Mouse (Mus musculus) forebrain, embryonic 12.5 days (tissue): Measurements from ENCODE around the gene Nr1h2. TPM values are rescaled to one million over a fixed set of nuclear protein-coding genes. Genes with fewer than 3 reads are reported as not detected.

Source experiments
- ATAC-seq: fragments of 200-750 bp; cut with Nextera tagmentation; 2 replicates; pipeline ENCODE4 v1.8.0; 2017; ENCODE audit warnings: moderate TSS enrichment; ENCODE audit not compliant: low FRiP score
- H3K27ac ChIP-seq: fragments of 300-500 bp; sonication (generic); 2 replicates; pipeline ENCODE4 v1.5.1; 2016; ENCODE audit warnings: mild to moderate bottlenecking
- H3K27me3 ChIP-seq: fragments of 300-500 bp; sonication (generic); 2 replicates; pipeline ENCODE4 v1.6.1; 2016; ENCODE audit warnings: mild to moderate bottlenecking
- H3K36me3 ChIP-seq: fragments of 300-500 bp; sonication (generic); replicated peaks from 2 replicates; pipeline ENCODE4 v1.6.1; 2016; ENCODE audit warnings: mild to moderate bottlenecking
- H3K4me1 ChIP-seq: fragments of 300-500 bp; sonication (generic); 2 replicates; pipeline ENCODE4 v1.6.1; 2016
- H3K4me2 ChIP-seq: fragments of 300-500 bp; sonication (generic); 2 replicates; pipeline ENCODE4 v1.6.1; 2016; ENCODE audit warnings: mild to moderate bottlenecking, moderate library complexity
- H3K4me3 ChIP-seq: fragments of 300-500 bp; sonication (generic); replicated peaks from 2 replicates; pipeline ENCODE4 v1.5.1; 2016; ENCODE audit warnings: mild to moderate bottlenecking
- H3K9ac ChIP-seq: fragments of 300-500 bp; sonication (generic); 2 replicates; pipeline ENCODE4 v1.6.1; 2016; ENCODE audit warnings: mild to moderate bottlenecking
- H3K9me3 ChIP-seq: fragments of 300-500 bp; sonication (generic); 2 replicates; pipeline ENCODE4 v1.6.1; 2016
- WGBS: fragments of 180-500 bp; shearing (Covaris S2); methylation state at CpG from one replicate; pipeline ENCODE4 v1.1.7; 2016; 5-methylcytosine and 5-hydroxymethylcytosine counted together
- polyA plus RNA-seq: library from polyadenylated mRNA; unstranded; fragments of >200 nt; fragmentation: Nextera tagmentation; extraction: Ambion mirVana; gene quantifications from 2 replicates; pipeline ENCODE4 v1.2.1, GENCODE M21; 2016

The Nr1h2 gene
- polyA plus RNA-seq, 1 experiment from 2014 or later = 72.7 TPM

DNA sequence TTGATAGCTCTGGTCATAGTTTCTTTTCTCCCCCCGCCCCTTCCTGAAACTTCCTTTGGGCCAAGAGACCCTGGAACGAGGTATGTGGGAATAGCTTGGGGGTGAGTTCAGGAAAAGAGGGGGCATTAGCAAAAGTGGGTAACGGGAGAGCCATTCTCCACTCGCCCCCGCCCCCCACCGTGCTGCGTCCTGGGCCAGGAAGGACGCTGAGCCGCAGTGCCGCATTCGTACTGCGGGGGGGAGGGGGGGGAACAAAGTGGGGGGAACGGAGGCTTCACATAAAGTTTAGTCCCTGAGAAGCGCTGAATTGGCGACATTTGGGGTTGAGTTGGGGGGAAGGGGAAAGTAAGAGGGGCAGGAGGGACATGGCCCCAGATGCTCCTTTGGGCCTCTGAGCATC lies 39.3 kb upstream of the Nr1h2 start:
- WGBS = 0% methylated on average over 15 of the region's 15 CpGs
- H3K36me3 ChIP-seq = no peaks in the 10 kb centered on the region
- peaks cover 54% of the 10 kb centered on the region for H3K27me3 ChIP-seq
- H3K27ac ChIP-seq = no peak overlapping the region
- H3K9ac ChIP-seq = no peak overlapping the region
- ATAC-seq = no peak
- peaks cover 60% of the 10 kb centered on the region for H3K4me1 ChIP-seq
- H3K4me3 ChIP-seq = peak overlapping the region; percentile 37; the same call in 1 of the 2 replicates
- peak overlapping the region; percentile 47; the same call in 1 of the 2 replicates for H3K4me2 ChIP-seq
- no peaks in the 10 kb centered on the region for H3K9me3 ChIP-seq

DNA sequence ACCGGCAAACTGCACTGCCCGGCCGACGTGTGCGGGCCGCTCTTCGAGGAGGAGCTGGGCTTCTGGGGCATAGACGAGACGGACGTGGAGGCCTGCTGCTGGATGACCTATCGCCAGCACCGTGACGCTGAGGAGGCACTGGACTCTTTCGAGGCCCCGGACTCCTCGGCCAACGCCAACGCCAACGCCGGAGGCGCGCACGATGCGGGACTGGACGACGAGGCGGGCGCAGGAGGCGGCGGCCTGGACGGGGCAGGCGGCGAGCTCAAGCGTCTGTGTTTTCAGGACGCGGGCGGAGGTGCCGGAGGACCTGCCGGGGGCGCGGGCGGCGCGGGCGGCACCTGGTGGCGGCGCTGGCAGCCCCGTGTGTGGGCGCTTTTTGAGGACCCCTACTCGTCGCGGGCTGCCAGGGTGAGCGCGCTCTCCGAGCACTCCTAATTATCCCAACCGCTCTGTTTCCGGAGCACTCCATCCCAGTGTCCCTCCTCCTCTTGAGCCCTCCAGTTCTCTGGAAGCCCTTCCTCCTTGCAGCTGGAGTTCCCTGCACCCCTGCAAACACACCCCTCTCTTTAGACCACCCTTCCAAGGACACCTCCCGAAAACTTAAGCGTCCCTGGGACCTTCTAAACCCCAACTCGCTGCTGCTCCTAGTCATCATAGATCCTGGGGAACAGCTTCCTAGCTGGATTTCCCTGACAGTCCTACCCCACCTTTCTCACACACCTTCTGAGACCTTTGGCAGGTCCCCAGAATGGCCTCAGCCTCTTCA lies 37.8 kb upstream of the Nr1h2 start:
- peak overlapping the region; percentile 72 for H3K9ac ChIP-seq
- H3K9me3 ChIP-seq = no peaks in the 10 kb centered on the region
- peak overlapping the region; percentile 67 for H3K4me3 ChIP-seq
- peaks cover 67% of the 10 kb centered on the region for H3K27me3 ChIP-seq
- WGBS = under 1% methylated on average over 54 of the region's 60 CpGs
- no peaks in the 10 kb centered on the region for H3K36me3 ChIP-seq
- H3K4me2 ChIP-seq = peak overlapping the region; percentile 99
- ATAC-seq = no peak
- H3K4me1 ChIP-seq = peaks cover 72% of the 10 kb centered on the region
- no peak overlapping the region for H3K27ac ChIP-seq

DNA sequence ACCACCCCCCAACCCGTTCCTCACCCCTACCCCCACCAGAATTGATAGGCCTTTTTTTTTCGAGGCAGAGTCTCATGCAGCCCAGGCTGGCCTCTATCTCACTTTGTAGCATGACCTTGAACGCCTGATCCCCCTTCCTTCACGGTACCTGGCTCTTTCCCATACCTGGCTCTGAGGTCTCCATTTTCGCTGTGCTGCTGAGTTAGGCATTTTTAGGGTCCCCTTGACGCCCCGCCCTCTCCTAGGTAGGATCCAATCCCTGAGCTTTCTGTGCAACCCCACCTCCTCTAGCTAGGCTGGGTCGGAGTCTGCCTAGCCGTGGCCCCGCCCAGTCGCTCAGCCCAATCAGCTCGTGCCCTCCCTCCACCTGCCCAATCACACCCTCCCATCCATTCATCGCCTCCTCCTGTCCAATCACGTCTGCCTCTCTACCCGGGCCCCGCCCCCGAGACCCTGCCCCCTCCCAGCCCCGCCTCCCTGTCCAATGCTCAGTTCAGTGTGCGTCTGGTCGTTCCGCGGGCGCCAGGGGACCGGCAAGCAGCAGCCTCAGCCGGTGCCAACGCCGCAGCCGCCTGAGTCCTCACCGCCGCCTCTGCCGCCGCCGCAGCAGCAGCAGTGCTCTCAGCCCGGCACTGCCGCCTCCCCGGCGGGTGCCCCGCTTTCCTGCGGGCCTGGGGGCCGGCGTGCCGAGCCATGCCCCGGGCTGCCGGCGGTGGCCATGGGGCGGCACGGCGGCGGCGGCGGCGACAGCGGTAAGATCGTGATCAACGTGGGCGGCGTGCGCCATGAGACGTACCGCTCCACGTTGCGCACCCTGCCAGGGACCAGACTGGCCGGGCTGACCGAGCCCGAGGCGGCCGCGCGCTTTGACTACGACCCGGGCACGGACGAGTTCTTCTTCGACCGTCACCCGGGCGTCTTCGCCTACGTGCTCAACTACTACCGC lies 36.9 kb upstream of the Nr1h2 start, which contains the start of gene Kcnc3:
Gene Kcnc3 (plus strand): TSS at position 263 of the 946 bp plus-strand sequence.
- under 1% methylated on average over 80 of the region's 80 CpGs for WGBS
- Histone ChIP-seq H3K4me2 (peak within 1 kb of the TSS; percentile 99), H3K27me3 (peaks cover 64% of the 10 kb centered on the region), H3K27ac (peak within 1 kb of the TSS; percentile 65; the same call in 1 of the 2 replicates), H3K9ac (peak within 1 kb of the TSS; percentile 72), H3K36me3 (no peaks in the 10 kb centered on the region), H3K4me1 (peaks cover 72% of the 10 kb centered on the region), H3K9me3 (no peaks in the 10 kb centered on the region), H3K4me3 (peak within 1 kb of the TSS; percentile 67)
- ATAC-seq = peak; percentile 92

DNA sequence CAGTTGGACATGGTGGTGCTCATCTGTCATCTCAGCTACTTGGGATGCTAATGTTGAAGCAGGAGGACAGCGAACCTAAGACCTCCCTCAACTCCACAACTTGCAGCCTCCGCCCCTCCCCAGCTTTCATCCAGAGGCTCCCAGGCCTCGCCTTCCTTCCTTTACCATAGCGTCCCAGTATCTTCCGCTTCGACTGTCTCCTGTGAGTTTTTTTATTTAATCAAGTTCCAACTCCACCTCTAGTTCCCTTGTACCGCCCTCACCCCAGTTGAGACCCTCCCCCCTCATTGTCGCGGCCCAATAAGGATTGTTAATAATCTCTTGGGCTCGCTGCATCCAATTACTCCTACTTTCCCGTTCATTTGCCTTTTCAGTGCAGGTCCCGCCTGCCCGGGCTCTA lies 36.2 kb upstream of the Nr1h2 start:
- peaks cover 71% of the 10 kb centered on the region for H3K27me3 ChIP-seq
- H3K4me2 ChIP-seq = peak overlapping the region; percentile 99
- 2% methylated on average over 13 of the region's 13 CpGs for WGBS
- no peaks in the 10 kb centered on the region for H3K36me3 ChIP-seq
- no peak overlapping the region for H3K9ac ChIP-seq
- H3K27ac ChIP-seq = no peak overlapping the region
- H3K9me3 ChIP-seq = no peaks in the 10 kb centered on the region
- peak overlapping the region; percentile 67 for H3K4me3 ChIP-seq
- peaks cover 72% of the 10 kb centered on the region for H3K4me1 ChIP-seq
- ATAC-seq = no peak

DNA sequence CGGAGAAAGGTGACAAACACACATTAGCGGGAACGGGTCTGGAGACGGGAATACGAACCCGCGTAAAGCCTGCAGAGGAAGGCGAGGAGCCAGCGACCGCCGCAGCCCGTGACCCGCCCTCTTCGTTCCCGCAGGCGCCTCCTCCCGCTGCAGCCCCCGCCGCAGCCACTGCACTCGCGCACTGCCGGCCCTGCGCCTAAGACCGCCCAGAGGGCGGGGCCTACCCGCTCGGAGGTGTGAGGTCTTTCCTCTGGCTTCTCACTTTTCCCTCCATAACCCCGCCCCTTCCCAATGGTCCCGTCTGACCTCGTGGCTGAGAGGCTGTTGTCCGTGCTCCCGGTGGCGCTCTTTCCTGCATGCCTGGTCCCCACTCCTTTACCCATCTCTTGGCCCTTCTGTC lies 35.4 kb upstream of the Nr1h2 start:
- H3K27me3 ChIP-seq = peaks cover 75% of the 10 kb centered on the region
- peak overlapping the region; percentile 25; the same call in 1 of the 2 replicates for H3K27ac ChIP-seq
- H3K9ac ChIP-seq = peak overlapping the region; percentile 56
- WGBS = under 1% methylated on average over 31 of the region's 33 CpGs
- H3K4me1 ChIP-seq = peaks cover 70% of the 10 kb centered on the region
- peak overlapping the region; percentile 67 for H3K4me3 ChIP-seq
- ATAC-seq = peak; percentile 21
- H3K9me3 ChIP-seq = no peaks in the 10 kb centered on the region
- peak overlapping the region; percentile 99 for H3K4me2 ChIP-seq
- no peaks in the 10 kb centered on the region for H3K36me3 ChIP-seq

DNA sequence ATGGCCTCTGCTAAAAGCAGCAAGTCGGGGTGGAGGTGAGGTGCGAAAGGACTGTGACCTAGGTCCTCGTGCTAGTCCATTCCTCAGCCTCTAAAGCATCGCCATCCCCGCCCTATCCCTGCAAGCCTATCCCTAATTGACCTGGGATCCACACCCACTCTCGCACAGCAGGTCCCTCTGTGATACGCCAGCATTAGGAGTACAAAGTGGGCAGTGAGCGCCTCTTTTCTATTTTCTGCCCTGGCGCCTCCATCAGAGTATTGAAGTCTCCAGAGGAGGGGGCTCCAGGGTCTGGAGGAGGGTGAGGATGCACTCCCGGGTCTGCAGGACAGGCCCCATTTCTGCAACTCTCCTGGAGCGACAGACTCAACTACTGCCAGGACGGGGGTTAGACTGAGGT lies 34.6 kb upstream of the Nr1h2 start:
- Histone ChIP-seq H3K9ac (peak overlapping the region; percentile 56), H3K4me3 (peak overlapping the region; percentile 67), H3K36me3 (no peaks in the 10 kb centered on the region), H3K4me2 (peak overlapping the region; percentile 99), H3K27me3 (peaks cover 71% of the 10 kb centered on the region), H3K27ac (no peak overlapping the region), H3K9me3 (no peaks in the 10 kb centered on the region), H3K4me1 (peaks cover 62% of the 10 kb centered on the region)
- ATAC-seq = no peak
- WGBS = 7% methylated on average over 12 of the region's 12 CpGs

DNA sequence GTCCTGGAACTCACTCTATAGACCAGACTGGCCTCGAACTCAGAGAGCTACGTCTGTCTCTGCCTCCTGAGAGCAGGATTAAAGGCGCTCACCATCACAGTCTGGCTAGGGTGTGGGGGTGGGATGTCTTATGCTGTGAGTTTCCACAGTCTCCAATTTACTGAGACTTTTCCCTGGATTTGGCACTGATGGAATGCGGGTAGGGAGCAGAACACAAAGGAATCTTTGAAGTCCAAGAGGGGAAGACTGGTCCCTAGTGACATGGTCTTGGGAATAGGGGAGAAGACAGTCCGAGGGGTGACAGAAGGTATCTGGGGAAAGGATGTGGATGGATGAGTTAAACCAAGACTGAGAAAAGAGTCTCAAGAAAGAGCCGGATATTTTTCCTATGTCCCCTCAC lies 33.9 kb upstream of the Nr1h2 start:
- Histone ChIP-seq H3K4me1 (peaks cover 56% of the 10 kb centered on the region), H3K27ac (no peak overlapping the region), H3K9me3 (no peaks in the 10 kb centered on the region), H3K36me3 (no peaks in the 10 kb centered on the region), H3K4me2 (peak overlapping the region; percentile 99), H3K9ac (no peak overlapping the region), H3K27me3 (peaks cover 66% of the 10 kb centered on the region), H3K4me3 (peak overlapping the region; percentile 43)
- WGBS = 36% methylated on average over 6 of the region's 6 CpGs
- ATAC-seq = no peak

DNA sequence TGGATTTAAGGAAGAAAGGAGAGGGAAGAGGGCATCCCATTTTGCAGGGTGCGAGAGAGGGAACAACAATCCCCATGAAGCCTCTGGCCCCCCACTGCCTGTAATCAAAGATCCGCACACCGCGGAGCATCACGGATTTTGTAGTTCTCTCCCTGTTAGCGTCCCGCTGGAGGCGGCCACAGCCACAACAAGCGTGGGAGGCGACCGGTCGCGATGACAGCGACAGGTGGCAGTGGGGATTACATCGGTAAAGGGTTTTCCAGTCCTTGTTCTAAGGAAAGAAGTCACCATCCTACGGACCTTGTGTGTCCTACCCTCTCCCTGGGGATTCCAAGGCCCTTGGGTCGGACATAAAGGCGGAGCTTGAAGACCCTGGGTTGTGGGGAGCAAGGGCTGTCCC lies 33.2 kb upstream of the Nr1h2 start:
- H3K27me3 ChIP-seq = peaks cover 63% of the 10 kb centered on the region
- no peaks in the 10 kb centered on the region for H3K36me3 ChIP-seq
- peaks cover 48% of the 10 kb centered on the region for H3K4me1 ChIP-seq
- peak; percentile 55 for ATAC-seq
- peak overlapping the region; percentile 43 for H3K4me3 ChIP-seq
- H3K9ac ChIP-seq = peak overlapping the region; percentile 44
- no peaks in the 10 kb centered on the region for H3K9me3 ChIP-seq
- peak overlapping the region; percentile 99 for H3K4me2 ChIP-seq
- H3K27ac ChIP-seq = no peak overlapping the region
- under 1% methylated on average over 18 of the region's 18 CpGs for WGBS

DNA sequence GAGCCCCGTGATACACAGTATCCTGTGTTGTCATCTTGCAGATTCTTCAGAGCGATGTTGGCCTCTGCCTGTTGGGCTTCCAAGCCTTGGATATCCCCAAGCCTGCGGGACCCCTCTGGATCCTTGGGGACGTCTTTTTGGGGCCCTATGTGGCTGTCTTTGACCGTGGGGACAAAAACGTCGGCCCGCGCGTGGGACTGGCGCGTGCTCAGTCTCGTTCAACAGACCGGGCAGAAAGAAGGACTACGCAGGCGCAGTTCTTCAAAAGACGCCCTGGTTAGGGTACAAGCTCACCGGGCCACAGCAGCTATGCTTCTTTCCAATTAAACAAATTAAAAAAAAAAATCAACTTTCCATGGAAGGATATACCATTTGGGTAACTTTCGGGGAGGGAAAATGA lies 32.8 kb upstream of the Nr1h2 start:
- Histone ChIP-seq H3K9ac (peak overlapping the region; percentile 44), H3K4me1 (peaks cover 44% of the 10 kb centered on the region), H3K36me3 (no peaks in the 10 kb centered on the region), H3K4me3 (peak overlapping the region; percentile 43), H3K4me2 (peak overlapping the region; percentile 99), H3K27me3 (peaks cover 59% of the 10 kb centered on the region), H3K27ac (no peak overlapping the region), H3K9me3 (no peaks in the 10 kb centered on the region)
- WGBS = 10% methylated on average over 19 of the region's 19 CpGs
- no peak for ATAC-seq

DNA sequence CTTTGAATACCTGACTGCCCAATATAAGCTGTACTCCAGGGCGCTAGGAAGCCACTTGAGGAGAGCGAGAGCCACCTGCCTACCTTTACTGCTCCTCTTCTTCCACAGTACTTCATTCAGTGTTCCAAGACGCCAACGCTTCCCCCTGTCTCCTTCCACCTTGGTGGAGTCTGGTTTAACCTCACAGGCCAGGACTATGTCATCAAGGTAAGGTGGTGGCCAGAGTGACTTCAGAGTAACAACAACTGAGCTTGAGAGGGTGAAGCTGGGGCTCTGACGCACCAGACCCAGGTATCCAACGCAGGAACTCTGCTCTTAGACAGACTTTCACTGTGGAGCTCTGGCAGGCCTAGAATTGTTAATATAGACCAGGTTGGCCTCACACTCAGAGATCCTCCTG lies 31.9 kb upstream of the Nr1h2 start:
- Histone ChIP-seq H3K27me3 (peaks cover 59% of the 10 kb centered on the region), H3K36me3 (no peaks in the 10 kb centered on the region), H3K9me3 (no peaks in the 10 kb centered on the region), H3K27ac (no peak overlapping the region), H3K4me2 (no peak overlapping the region), H3K4me3 (no peak overlapping the region), H3K9ac (no peak overlapping the region), H3K4me1 (peaks cover 37% of the 10 kb centered on the region)
- 90% methylated on average over 6 of the region's 6 CpGs for WGBS
- ATAC-seq = no peak

DNA sequence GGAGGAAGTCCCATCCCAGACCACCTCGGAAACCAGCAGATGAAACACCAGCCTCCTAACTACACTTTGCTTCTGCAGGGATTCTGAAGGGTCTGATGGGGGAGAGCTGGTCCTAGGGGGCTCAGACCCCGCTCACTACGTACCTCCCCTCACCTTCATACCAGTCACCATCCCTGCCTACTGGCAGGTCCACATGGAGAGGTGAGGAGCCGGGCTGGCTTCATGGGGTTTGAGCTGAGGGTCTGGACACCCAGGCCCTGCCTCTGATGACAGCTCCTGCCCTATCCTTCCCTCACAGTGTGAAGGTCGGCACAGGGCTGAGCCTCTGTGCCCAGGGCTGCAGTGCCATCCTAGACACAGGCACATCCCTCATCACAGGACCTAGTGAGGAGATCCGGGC lies 31.2 kb upstream of the Nr1h2 start:
- Histone ChIP-seq H3K9ac (no peak overlapping the region), H3K4me2 (no peak overlapping the region), H3K27ac (no peak overlapping the region), H3K9me3 (no peaks in the 10 kb centered on the region), H3K27me3 (peaks cover 58% of the 10 kb centered on the region), H3K4me1 (peaks cover 31% of the 10 kb centered on the region), H3K4me3 (no peak overlapping the region), H3K36me3 (no peaks in the 10 kb centered on the region)
- no peak for ATAC-seq
- 91% methylated on average over 6 of the region's 6 CpGs for WGBS

DNA sequence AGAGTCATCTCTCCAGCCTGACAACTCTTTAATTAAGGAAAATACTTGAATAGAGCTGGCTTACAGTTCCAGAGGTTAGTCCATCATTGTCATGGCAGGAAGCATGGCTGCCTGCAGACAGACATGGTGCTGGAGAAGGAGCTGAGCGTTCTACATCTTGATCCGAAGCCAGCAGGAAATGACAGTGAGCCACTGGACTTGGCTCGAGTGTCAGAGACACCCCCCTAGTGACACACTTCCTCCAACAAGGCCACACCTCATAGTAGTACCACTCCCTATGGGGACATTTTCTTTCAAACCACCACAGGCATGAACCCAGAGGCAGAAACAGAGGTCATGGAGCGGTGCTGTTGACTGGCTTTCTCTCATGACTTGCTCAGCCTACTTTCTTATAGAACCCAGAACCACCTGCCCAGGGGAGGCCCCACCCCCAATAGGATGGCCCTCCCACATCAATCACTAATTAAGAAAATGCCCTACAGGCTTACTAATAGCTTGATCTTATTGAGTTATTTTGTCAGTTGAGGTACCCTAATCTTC lies 30.6 kb upstream of the Nr1h2 start:
- peaks cover 52% of the 10 kb centered on the region for H3K27me3 ChIP-seq
- H3K27ac ChIP-seq = no peak overlapping the region
- H3K9ac ChIP-seq = no peak overlapping the region
- peaks cover 25% of the 10 kb centered on the region for H3K4me1 ChIP-seq
- H3K9me3 ChIP-seq = no peaks in the 10 kb centered on the region
- no peaks in the 10 kb centered on the region for H3K36me3 ChIP-seq
- 95% methylated on average over 4 of the region's 4 CpGs for WGBS
- no peak overlapping the region for H3K4me2 ChIP-seq
- H3K4me3 ChIP-seq = no peak overlapping the region
- no peak for ATAC-seq
